Mouse (Mus musculus) myocyte (in vitro differentiated cells): Measurements from ENCODE around the gene Sod1. TPM values are rescaled to one million over a fixed set of nuclear protein-coding genes. Genes with fewer than 3 reads are reported as not detected.

ENCODE experiments used
- H3K27me3 ChIP-seq: one replicate; pipeline ENCODE4 v1.6.1; 2011; ENCODE audit not compliant: control insufficient read depth, insufficient read depth, insufficient read length
- H3K36me3 ChIP-seq: one replicate; pipeline ENCODE4 v1.6.1; 2011; ENCODE audit not compliant: control insufficient read depth, insufficient read depth
- H3K4me2 ChIP-seq: one replicate; pipeline ENCODE4 v1.6.1; 2011; ENCODE audit warnings: low read depth, control low read depth
- H3K4me3 ChIP-seq: one replicate; pipeline ENCODE4 v1.5.1; 2011; ENCODE audit warnings: mild to moderate bottlenecking, control low read depth, moderate library complexity
- H3K79me2 ChIP-seq: one replicate; pipeline ENCODE4 v1.6.1; 2011; ENCODE audit not compliant: control insufficient read depth, insufficient read depth
- H3ac ChIP-seq: one replicate; pipeline ENCODE4 v1.6.1; 2011; ENCODE audit not compliant: control insufficient read depth, insufficient read length
- CEBPB ChIP-seq: IDR thresholded peaks from 2 replicates; pipeline ENCODE4 v1.6.1; 2011; ENCODE audit warnings: mild to moderate bottlenecking, moderate library complexity; ENCODE audit not compliant: poor library complexity, insufficient read depth, severe bottlenecking
- E2F4 ChIP-seq: IDR thresholded peaks from one replicate; pipeline ENCODE4 v1.6.1; 2011; ENCODE audit warnings: mild to moderate bottlenecking, control low read depth, moderate library complexity; ENCODE audit not compliant: insufficient read depth
- MAX ChIP-seq: IDR thresholded peaks from one replicate; pipeline ENCODE4 v1.6.1; 2011; ENCODE audit warnings: low read depth, mild to moderate bottlenecking, control low read depth
- MYOD1 ChIP-seq, 3 experiments: IDR thresholded peaks; one replicate each; pipeline ENCODE4 v1.6.1; 2011; ENCODE audit warnings: control low read depth in 2 of 3, low read depth in 2 of 3, mild to moderate bottlenecking in 2 of 3, moderate library complexity in 1 of 3; ENCODE audit not compliant: insufficient read length in 2 of 3, control insufficient read depth in 1 of 3
- MYOG ChIP-seq, 3 experiments: IDR thresholded peaks; one replicate each; pipeline ENCODE4 v1.6.1; 2011; ENCODE audit warnings: control low read depth in 2 of 3, low read depth in 2 of 3, mild to moderate bottlenecking in 2 of 3; ENCODE audit not compliant: insufficient read length in 2 of 3, control insufficient read depth in 1 of 3, insufficient read depth in 1 of 3
- POLR2A ChIP-seq: IDR thresholded peaks from one replicate; pipeline ENCODE4 v1.6.1; 2011; ENCODE audit warnings: low read depth, mild to moderate bottlenecking, control low read depth, moderate library complexity; ENCODE audit not compliant: insufficient read length
- POLR2AphosphoS2 ChIP-seq: IDR thresholded peaks from one replicate; pipeline ENCODE4 v1.6.1; 2011; ENCODE audit warnings: low read depth, control low read depth; ENCODE audit not compliant: insufficient read length
- REST ChIP-seq: IDR thresholded peaks from one replicate; pipeline ENCODE4 v1.6.1; 2011; ENCODE audit warnings: mild to moderate bottlenecking, control low read depth, moderate library complexity; ENCODE audit not compliant: insufficient read depth, insufficient read length
- SRF ChIP-seq: IDR thresholded peaks from one replicate; pipeline ENCODE4 v1.6.1; 2011; ENCODE audit warnings: low read depth; ENCODE audit not compliant: control insufficient read depth, insufficient read length
- TCF12 ChIP-seq: IDR thresholded peaks from one replicate; pipeline ENCODE4 v1.6.1; 2011; ENCODE audit warnings: mild to moderate bottlenecking, control low read depth; ENCODE audit not compliant: poor library complexity, insufficient read depth, severe bottlenecking
- TCF3 ChIP-seq: IDR thresholded peaks from one replicate; pipeline ENCODE4 v1.6.1; 2011; ENCODE audit warnings: low read depth, control low read depth; ENCODE audit not compliant: insufficient read length
- USF1 ChIP-seq: IDR thresholded peaks from one replicate; pipeline ENCODE4 v1.6.1; 2011; ENCODE audit warnings: low read depth, mild to moderate bottlenecking, control low read depth, moderate library complexity
- polyA plus RNA-seq: library from polyadenylated mRNA; unstranded; fragments of >200 nt; fragmentation: generic; extraction: Trizol; gene quantifications from one replicate; pipeline ENCODE4 v1.2.1, GENCODE M21; 2012; ENCODE audit warnings: missing spikeins

The Sod1 gene
- polyA plus RNA-seq, 1 experiment, result 551 TPM

- H3K4me2 ChIP-seq, result no peak overlapping the region
- H3K4me3 ChIP-seq, result no peak overlapping the region
- H3ac ChIP-seq, result no peak overlapping the region
- H3K79me2 ChIP-seq, result no peaks in the 10 kb centered on the region
- no peaks in the 10 kb centered on the region for H3K27me3 ChIP-seq
- H3K36me3 ChIP-seq, result no peaks in the 10 kb centered on the region
- TF ChIP-seq CEBPB (no peak), TCF12 (no peak), POLR2A (no peak), USF1 (no peak), TCF3 (no peak), MYOG (IDR thresholded peaks at IDR 0.05; ENCODE audit: control insufficient read depth in 1 of 3, insufficient read depth in 1 of 3, insufficient read length in 2 of 3, low read depth in 2 of 3) (no peak), REST (no peak), POLR2AphosphoS2 (no peak), SRF (no peak), E2F4 (no peak), MYOD1 (IDR thresholded peaks at IDR 0.05; ENCODE audit: control insufficient read depth in 1 of 3, insufficient read length in 2 of 3, low read depth in 2 of 3) (no peak), MAX (no peak)
These were observed 42.1 kb upstream of the Sod1 start for GRCm38 (mm10) chr16:90178404-90178803.

- no peak for TF ChIP-seq E2F4
- no peak for TF ChIP-seq MYOG (IDR thresholded peaks at IDR 0.05; ENCODE audit: control insufficient read depth in 1 of 3, insufficient read depth in 1 of 3, insufficient read length in 2 of 3, low read depth in 2 of 3)
- TF ChIP-seq MYOD1 (IDR thresholded peaks at IDR 0.05; ENCODE audit: control insufficient read depth in 1 of 3, insufficient read length in 2 of 3, low read depth in 2 of 3), result no peak
- TF ChIP-seq POLR2A, result no peak
- TF ChIP-seq REST, result no peak
- H3K79me2 ChIP-seq, result no peaks in the 10 kb centered on the region
- no peak overlapping the region for H3K4me2 ChIP-seq
- no peak overlapping the region for H3ac ChIP-seq
- H3K27me3 ChIP-seq, result no peaks in the 10 kb centered on the region
- H3K4me3 ChIP-seq, result no peak overlapping the region
- H3K36me3 ChIP-seq, result no peaks in the 10 kb centered on the region
These were observed 40.7 kb upstream of the Sod1 start for GRCm38 (mm10) chr16:90179892-90180291.

GRCm38 (mm10) chr16:90180975-90181374 lies 39.6 kb upstream of the Sod1 start:
- Histone ChIP-seq H3K4me3 (no peak overlapping the region), H3ac (no peak overlapping the region), H3K79me2 (no peaks in the 10 kb centered on the region), H3K4me2 (no peak overlapping the region), H3K27me3 (no peaks in the 10 kb centered on the region), H3K36me3 (no peaks in the 10 kb centered on the region)
- no peak for TF ChIP-seq CEBPB

GRCm38 (mm10) chr16:90181673-90182072 lies 38.9 kb upstream of the Sod1 start:
- TF ChIP-seq USF1, result no peak
- TF ChIP-seq SRF, result no peak
- TF ChIP-seq CEBPB, result no peak
- TF ChIP-seq POLR2AphosphoS2, result no peak
- TF ChIP-seq REST, result no peak
- TF ChIP-seq MAX, result no peak
- no peak for TF ChIP-seq MYOG (IDR thresholded peaks at IDR 0.05; ENCODE audit: control insufficient read depth in 1 of 3, insufficient read depth in 1 of 3, insufficient read length in 2 of 3, low read depth in 2 of 3)
- no peak for TF ChIP-seq TCF3
- no peak for TF ChIP-seq MYOD1 (IDR thresholded peaks at IDR 0.05; ENCODE audit: control insufficient read depth in 1 of 3, insufficient read length in 2 of 3, low read depth in 2 of 3)
- TF ChIP-seq TCF12, result no peak
- no peaks in the 10 kb centered on the region for H3K27me3 ChIP-seq
- H3ac ChIP-seq, result no peak overlapping the region
- no peaks in the 10 kb centered on the region for H3K36me3 ChIP-seq
- H3K79me2 ChIP-seq, result no peaks in the 10 kb centered on the region
- no peak overlapping the region for H3K4me3 ChIP-seq
- H3K4me2 ChIP-seq, result no peak overlapping the region

GRCm38 (mm10) chr16:90184135-90184534 lies 36.4 kb upstream of the Sod1 start:
- Histone ChIP-seq H3K36me3 (no peaks in the 10 kb centered on the region), H3K4me2 (no peak overlapping the region), H3ac (no peak overlapping the region), H3K79me2 (no peaks in the 10 kb centered on the region), H3K27me3 (no peaks in the 10 kb centered on the region), H3K4me3 (no peak overlapping the region)
- TF ChIP-seq TCF12 (no peak), E2F4 (no peak), MYOG (IDR thresholded peaks at IDR 0.05; ENCODE audit: control insufficient read depth in 1 of 3, insufficient read depth in 1 of 3, insufficient read length in 2 of 3, low read depth in 2 of 3) (no peak), CEBPB (no peak), POLR2A (no peak), REST (no peak), USF1 (no peak), SRF (no peak), MAX (no peak), POLR2AphosphoS2 (no peak), TCF3 (no peak), MYOD1 (IDR thresholded peaks at IDR 0.05; ENCODE audit: control insufficient read depth in 1 of 3, insufficient read length in 2 of 3, low read depth in 2 of 3) (no peak)
